Mouse (Mus musculus) brown adipose tissue, adult 24 weeks (tissue): ENCODE measurements around the gene Ets2. TPM values are rescaled to one million over a fixed set of nuclear protein-coding genes. Genes with fewer than 3 reads are reported as not detected.
A peak's percentile ranks its signal among the peaks of the same experiment; 100 is the strongest.

Experiments
- H3K27ac ChIP-seq: fragments of 200-500 bp; replicated peaks from 2 replicates; pipeline ENCODE4 v1.5.1; 2012; ENCODE audit warnings: low read depth, mild to moderate bottlenecking, low read length
- H3K4me1 ChIP-seq: fragments of 200-500 bp; 2 replicates; pipeline ENCODE4 v1.6.1; 2012; ENCODE audit warnings: low read length, mixed read lengths; ENCODE audit not compliant: control insufficient read depth, insufficient read depth, insufficient read length
- H3K4me3 ChIP-seq: fragments of 200-500 bp; 2 replicates; pipeline ENCODE4 v1.5.1; 2012; ENCODE audit warnings: low read depth, mild to moderate bottlenecking, low read length, moderate library complexity; ENCODE audit not compliant: insufficient read depth
- polyA plus RNA-seq: library from polyadenylated mRNA; stranded (reverse); fragments of >200 nt; gene quantifications from 2 replicates; pipeline ENCODE4 v1.2.4, GENCODE M21; 2012; ENCODE audit not compliant: missing spikeins, insufficient read depth, insufficient read length

Ets2 gene
- polyA plus RNA-seq, 1 experiment = 11.8 TPM

DNA sequence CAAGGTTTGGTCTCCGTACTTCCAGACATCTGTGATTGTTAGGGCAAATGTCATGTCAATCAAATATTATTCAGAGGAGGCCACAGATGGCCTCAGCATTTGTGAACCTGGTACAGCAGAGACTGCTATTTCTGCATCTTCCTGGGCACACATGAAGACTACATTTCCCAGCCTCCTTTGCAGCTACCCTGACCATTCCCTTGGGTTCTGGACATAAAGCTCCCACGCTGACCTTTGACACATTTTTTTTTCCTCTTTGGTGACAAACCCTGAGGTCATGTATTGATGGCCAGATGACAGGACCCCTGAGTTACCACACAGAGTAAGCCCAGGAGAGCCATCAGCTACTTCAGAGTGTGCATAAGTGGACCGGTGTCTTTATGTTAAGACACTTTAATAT lies 25.2 kb upstream of the Ets2 start:
- no peak overlapping the region for H3K27ac ChIP-seq
- H3K4me1 ChIP-seq = no peaks in the 10 kb centered on the region
- H3K4me3 ChIP-seq = no peak overlapping the region

DNA sequence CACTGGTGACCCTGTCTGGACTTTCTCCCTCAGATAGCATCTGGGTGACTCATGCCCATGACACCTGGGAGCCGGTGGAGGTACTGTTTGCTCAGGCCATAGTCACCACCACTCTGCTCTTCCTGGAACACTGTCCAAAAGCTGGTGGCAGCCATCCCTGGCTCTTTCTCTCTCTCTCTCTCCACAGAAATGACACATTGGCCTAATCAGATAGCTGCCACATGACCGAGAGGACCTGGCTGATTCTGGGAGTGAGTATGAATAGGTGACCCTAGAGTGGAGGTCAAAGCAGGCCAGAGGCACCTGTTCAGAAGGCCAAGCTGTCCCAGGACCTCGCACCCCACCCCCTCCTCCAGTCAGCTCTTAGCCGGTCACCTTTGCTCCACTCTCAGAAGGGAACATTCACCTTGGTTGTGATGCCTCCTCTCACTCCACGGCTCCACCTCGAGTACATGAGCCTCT lies 19.4 kb upstream of the Ets2 start:
- no peak overlapping the region for H3K27ac ChIP-seq
- no peak overlapping the region for H3K4me3 ChIP-seq

DNA sequence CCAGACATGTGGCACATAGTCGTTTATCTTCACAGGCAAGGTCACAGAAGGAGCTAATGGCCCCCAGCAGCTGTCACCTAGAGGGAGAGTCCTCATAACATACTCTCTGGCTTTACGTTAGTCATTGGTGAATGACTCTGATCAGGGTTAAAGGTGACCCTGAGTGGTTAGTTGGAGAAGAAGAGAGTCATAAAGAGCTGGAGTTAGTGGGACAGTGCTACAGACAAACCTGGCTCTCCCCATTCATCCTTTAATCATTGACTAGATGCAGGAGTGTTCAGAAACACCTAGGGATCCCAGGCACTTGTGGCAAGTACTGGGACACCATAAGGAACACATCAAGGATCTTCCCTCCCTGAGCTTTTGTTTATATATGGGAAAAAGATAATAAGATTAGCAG lies 16.1 kb upstream of the Ets2 start:
- no peaks in the 10 kb centered on the region for H3K4me1 ChIP-seq
- no peak overlapping the region for H3K27ac ChIP-seq
- no peak overlapping the region for H3K4me3 ChIP-seq

More for the DNA sequence above, 19.4 kb upstream of the Ets2 start:
- no peaks in the 10 kb centered on the region for H3K4me1 ChIP-seq

DNA sequence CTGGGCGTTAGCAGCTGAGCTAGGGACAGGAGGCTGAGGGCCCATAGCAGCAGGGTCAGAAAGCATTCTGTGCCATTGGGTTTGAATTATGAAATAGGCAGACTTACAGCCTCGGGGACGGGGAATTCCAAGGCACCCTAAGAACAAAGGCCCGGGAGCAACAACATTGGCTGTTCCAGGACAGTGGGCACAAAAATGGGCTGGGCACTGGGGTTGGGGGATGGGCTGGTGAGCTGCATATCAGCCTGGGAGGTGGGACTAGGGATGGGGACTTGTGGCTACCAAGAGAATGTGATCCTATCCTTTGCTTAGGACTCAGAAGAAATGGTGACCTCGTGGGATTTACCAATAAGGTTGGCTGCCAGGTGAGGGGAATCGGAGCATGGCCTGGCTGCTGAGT lies 15.6 kb upstream of the Ets2 start:
- Histone ChIP-seq H3K4me1 (no peaks in the 10 kb centered on the region), H3K4me3 (no peak overlapping the region), H3K27ac (no peak overlapping the region)

DNA sequence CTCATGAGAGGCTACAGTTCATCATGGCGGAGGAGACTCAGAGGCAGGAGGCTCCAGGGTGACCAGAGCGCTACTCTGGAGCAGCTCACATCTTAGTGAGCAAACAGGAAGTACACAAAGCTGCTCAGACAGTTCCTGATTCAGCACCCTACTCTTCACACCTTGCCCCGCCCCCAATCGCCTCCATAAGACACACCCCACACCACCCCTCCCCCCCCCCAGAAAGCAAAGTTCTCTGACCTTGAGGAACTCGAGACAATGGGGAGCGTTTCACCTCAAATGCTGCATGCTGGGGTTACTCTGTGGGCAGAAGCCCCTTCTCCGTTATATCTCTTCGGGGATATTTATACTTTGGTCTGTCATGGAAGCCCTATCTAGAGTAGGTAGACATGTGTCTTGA lies 15.0 kb upstream of the Ets2 start:
- Histone ChIP-seq H3K27ac (no peak overlapping the region), H3K4me3 (no peak overlapping the region), H3K4me1 (no peaks in the 10 kb centered on the region)

DNA sequence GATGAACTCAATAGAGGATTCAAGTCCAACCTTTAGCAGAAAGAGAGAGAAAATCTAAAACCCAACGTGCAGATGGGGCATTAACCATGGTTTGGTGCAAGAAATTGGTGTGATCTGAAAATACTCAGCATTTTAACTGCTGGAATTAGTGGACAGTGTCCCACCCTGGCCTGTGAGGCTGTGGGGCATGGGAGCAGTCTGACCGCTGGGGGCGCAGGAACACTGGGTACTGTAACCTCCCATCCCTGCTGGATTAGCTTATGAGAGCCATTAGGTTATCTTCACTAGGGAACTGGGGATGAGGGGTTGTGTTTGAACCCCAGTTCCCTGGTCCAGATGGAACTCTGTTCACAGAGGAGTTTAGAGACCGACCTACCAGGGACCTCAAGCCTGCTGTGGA lies 13.9 kb upstream of the Ets2 start:
- no peak overlapping the region for H3K4me3 ChIP-seq
- no peaks in the 10 kb centered on the region for H3K4me1 ChIP-seq
- no peak overlapping the region for H3K27ac ChIP-seq

DNA sequence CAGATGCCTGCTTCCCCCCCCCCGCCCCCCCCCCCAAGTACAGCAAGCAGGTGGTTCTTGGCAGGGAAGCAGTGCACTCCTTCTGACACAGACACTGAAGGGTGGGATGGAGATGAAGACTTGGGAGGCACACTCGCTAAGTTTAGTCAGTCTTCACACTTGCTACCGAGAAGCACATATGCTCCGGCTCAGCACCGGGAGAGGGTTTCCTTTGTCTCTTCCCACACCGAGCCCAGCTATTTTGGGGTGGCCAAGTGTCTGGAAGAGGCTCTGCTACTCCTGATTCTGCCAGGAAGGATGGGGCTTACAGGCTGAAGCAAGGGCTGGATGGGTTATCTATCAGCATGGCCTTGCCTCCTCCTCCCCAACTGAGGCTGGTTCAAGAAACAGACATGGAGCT lies 5.3 kb upstream of the Ets2 start:
- Histone ChIP-seq H3K27ac (no peak overlapping the region), H3K4me1 (peaks cover 3% of the 10 kb centered on the region; the same call in 1 of the 2 replicates), H3K4me3 (no peak overlapping the region)

DNA sequence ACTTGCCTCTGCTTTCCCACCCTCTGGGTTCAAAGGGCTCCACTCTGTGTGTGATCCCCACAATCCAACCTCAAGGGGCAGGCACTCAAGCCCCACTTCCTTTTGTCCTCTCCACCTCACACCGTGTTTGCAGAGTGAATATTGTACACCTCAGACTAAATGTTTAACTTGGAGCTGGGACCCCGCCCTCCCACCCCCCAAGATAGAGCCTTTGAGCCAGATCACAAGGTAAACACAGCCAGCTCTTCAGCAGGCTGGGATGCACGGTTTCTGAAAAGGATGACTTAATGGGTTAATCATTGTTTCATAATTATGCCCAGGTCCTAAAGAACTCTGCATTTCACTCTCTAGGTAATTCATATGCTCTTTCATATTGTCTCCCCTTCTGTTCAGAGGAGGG lies 2.2 kb upstream of the Ets2 start:
- Histone ChIP-seq H3K4me3 (no peak overlapping the region), H3K4me1 (peaks cover 3% of the 10 kb centered on the region; the same call in 1 of the 2 replicates), H3K27ac (no peak overlapping the region)

DNA sequence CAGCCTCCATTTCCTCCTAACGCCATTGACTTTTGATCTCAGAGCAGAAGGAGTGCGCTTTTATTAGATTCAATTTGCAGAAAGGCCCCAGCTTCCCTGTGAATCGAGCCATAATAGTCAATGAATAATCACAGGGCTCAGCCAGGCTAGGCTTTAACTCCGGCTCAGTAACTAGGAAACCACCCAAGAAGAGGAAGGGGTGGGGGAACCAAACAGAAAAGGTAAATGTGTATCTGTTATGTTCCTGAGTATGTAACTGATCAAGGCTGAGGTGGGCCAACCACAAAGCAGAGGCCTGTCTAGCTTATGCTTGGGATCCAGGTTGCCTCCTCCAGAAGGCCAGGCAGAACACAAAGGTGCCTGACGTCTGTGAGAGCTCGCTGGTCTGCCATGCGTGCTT lies 1.7 kb upstream of the Ets2 start:
- Histone ChIP-seq H3K4me1 (peaks cover 3% of the 10 kb centered on the region; the same call in 1 of the 2 replicates), H3K27ac (no peak overlapping the region)

DNA sequence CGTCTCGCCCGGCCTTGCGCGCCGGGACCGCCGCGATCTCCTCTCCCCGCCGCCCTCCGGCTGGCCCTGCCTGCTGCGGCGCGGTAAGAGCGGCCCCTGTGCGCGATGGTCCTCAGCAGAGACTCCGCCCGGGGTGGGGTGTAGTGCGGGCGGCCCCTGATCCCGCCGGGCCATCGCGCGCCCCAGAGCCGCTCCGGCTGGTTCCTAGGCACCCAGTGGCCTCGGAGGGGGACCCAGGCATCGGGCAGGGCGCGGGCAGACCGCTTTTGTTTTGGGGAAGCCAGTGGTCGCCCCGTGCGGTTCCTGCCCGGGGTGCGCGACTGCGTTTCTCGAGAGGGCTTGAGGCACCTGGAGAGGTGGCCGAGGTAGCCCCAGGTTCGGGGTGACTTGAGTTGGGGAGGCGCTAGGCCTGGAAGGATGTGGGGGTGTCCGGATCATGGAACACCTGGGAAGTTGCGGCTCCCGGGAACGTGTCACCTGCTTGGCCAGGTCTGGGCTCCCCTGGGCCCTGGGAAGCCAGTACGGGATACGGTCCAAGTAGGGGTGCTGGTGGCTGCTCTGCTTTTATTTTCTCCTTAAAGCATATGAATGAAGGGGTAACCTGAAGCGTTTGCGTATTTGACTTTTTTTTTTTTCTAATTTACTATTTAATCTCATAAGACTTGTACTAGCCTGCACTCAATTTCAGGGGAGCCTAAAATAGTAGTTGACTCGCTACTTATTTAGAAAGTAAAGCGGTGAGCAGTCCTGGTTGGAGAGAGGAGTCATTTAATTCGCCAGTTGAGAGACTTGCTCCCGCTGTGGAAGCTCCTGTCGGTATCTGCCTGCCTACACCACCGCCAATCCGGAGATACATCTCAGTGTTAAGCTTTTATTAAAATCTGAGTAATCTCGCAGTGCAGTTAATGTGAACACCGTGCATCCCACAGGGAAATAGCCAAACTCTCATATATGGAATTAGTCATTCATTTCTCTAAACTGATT lies 979 bp downstream of the Ets2 start:
- peak overlapping the region; percentile 89 for H3K27ac ChIP-seq

More for the DNA sequence above, 1.7 kb upstream of the Ets2 start:
- H3K4me3 ChIP-seq = no peak overlapping the region

DNA sequence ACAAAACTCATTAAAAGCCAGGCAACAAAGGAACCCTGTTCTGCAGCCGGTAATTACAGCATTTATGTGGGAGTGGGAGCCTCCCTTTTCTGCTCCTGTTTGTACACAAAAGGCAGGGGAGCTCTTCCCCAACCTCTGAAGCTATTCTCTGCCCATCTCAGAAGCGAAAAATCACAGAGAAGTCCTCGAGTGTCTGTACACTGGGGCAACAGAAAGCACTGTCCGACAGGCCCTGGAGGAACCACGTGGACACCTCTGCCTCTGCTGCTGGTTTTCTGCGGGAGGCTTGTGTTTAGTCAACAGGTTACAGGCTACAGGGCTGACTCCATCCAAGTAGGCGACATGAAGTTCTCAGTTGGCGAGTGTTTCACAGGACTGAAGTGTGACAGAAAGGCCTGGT lies 2.1 kb downstream of the Ets2 start:
- Histone ChIP-seq H3K4me1 (peaks cover 3% of the 10 kb centered on the region; the same call in 1 of the 2 replicates), H3K27ac (peak overlapping the region; percentile 93), H3K4me3 (peak overlapping the region; percentile 79)

More for the DNA sequence above, 979 bp downstream of the Ets2 start:
- peaks cover 3% of the 10 kb centered on the region; the same call in 1 of the 2 replicates for H3K4me1 ChIP-seq
- peak overlapping the region; percentile 71 for H3K4me3 ChIP-seq

DNA sequence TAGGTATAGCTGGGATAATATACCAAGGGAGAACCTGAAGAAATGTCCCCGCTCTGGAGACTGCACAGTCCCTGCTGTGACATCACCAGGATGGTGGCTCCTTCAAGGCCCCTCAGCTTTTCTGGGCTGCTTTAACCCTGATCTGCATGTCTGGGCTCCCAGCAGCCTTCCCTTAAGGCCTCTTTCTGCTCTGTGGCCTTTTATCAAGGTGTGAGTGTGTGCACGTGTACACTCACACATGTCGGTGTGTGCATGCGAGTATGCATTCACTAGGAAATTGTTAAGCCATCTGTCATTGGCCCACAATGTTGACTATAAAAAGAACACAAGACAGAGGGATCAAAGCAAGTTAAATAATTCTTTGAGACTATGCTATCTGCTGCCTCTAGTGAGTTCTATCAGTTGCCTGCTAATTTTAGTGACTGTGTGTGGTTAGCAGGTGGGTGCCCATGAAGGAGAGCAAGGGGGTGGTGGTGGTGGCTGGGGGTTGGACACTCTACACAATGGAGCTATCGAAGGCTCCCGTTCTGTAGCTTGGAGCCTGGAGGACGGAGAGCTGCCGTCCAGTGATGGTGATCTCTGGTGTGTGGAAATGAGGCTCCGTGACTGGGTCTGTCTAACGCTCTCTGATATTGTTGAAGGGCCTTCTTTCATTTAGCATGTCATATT lies 2.9 kb downstream of the Ets2 start:
- Histone ChIP-seq H3K4me3 (peak overlapping the region; percentile 79), H3K4me1 (peaks cover 3% of the 10 kb centered on the region; the same call in 1 of the 2 replicates), H3K27ac (peak overlapping the region; percentile 93)

DNA sequence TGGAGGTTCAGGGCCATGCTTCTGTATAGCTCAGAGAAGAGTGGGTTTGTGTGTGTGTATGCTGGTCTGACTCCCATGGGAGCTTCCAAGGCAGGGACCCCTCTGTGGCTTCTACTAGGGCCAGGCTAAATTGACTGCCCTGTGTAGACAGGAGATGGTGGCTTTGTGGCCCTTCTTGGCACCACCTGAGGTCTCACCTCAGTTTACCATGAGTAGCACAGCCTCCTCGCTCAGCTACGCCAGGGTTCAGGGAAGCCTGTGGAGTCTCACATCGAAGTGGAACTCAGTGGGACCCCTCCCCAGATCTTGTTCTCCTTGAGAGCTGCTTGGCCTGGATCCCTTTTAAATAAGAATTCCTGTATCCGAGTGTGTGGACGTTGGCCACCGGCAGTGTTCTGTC lies 3.9 kb downstream of the Ets2 start:
- H3K27ac ChIP-seq = peak overlapping the region; percentile 77
- H3K4me1 ChIP-seq = peaks cover 3% of the 10 kb centered on the region; the same call in 1 of the 2 replicates
- peak overlapping the region; percentile 79 for H3K4me3 ChIP-seq

DNA sequence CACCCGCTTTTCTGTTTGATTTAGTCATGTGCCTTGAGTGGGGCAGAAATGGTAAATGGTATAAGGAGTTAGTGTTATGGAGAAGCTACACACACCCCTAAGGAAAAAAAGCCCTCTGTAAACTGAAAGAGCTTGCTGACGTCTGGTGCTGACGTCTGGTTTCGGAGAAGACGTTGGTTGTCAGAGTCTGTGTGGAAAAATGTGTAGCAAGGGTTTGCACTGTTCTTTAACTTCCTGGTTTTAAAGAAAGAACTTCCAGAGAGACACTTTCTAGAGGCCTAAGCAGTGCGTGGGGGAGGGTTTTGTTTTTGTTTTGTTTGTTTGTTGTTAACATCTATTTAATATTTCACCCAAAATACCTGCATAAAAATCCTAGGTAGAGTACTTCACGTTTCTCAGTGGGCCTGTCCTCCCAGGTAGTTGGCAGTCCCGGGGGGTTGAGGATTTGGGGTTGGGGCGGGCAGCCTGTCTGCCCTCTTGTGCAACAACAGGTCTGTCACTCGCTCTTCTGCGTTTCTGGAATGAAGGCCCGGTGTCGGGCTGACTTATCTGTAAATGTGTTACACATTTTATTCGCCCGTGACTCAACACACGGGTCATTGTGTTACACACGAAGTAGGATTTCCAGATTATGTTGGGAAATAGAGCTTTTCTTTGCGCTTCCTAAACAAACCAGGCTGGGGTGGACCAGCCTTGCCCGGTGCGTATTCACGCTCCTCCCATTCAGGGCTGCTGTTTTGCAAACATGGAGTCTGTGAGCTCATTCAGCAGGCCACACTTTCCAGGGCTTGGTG lies 6.5 kb downstream of the Ets2 start:
- Histone ChIP-seq H3K4me3 (peak overlapping the region; percentile 54), H3K4me1 (0 out of 2 replicates have a peak, but pooled peaks cover 5% of the 10 kb centered on the region), H3K27ac (peak overlapping the region; percentile 67)
